Mouse (Mus musculus) T-cell, adult 2 months (primary cell): ENCODE measurements around the gene Cep112.

ENCODE experiments used
- DNase-seq: peaks from one replicate; pipeline ENCODE4 v3.0.0; 2022; ENCODE audit warnings: low spot score

Cep112 gene

DNA sequence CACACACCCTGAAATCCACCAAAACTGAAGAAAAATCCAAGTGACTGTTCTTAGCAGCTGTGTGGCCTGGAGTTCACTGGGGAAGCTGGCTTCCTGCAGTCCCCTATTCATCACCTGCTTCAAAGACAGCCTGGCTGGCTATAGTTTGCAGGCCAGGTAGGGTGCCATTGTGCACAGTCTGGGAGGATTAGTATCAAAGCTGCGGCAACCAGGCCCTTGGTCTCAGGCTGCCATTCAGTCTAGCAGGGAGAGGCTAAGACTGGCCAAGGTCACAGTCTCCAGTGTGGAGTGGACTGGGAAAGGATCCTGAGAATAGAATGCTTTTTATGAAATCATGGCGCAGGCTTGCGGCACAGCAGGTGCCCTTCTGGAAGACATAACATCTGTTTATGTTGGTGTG is 180.3 kb downstream of the Cep112 start:
- no peak for DNase-seq

DNA sequence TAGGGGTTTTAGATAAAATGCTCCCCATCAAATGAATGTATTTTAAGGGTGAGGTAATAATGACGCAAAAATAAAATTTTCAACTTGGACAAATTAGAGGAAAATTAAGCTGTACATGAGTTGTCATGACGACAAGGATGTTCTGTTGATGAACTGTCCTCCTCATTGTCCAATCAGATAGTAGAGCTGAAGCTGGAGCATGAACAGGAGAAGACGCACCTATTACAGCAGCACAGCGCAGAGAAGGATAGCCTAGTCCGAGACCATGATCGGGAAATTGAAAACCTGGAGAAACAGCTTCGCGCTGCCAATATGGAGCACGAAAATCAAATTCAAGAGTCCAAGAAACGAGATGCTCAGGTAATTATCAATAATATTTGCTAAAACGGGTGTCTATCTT is 181.0 kb downstream of the Cep112 start:
- DNase-seq, result no peak

DNA sequence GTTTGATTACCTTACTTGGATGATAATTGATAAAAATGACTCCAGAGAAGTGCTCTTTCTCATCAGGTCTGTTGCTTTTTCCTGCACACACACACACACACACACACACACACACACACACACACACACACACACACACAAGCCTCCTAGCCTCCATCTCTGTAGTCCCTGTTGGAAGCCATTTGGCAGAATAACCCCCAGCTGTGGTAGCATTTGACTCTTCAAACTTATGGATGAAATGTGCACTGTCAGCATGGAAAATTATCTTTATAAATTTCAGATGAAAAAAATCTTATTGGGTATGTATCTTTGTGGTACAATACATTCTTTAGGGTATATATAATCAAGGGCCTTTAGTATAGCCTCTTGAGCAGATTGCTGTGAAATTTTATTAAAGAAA is 181.8 kb downstream of the Cep112 start:
- DNase-seq, result no peak

DNA sequence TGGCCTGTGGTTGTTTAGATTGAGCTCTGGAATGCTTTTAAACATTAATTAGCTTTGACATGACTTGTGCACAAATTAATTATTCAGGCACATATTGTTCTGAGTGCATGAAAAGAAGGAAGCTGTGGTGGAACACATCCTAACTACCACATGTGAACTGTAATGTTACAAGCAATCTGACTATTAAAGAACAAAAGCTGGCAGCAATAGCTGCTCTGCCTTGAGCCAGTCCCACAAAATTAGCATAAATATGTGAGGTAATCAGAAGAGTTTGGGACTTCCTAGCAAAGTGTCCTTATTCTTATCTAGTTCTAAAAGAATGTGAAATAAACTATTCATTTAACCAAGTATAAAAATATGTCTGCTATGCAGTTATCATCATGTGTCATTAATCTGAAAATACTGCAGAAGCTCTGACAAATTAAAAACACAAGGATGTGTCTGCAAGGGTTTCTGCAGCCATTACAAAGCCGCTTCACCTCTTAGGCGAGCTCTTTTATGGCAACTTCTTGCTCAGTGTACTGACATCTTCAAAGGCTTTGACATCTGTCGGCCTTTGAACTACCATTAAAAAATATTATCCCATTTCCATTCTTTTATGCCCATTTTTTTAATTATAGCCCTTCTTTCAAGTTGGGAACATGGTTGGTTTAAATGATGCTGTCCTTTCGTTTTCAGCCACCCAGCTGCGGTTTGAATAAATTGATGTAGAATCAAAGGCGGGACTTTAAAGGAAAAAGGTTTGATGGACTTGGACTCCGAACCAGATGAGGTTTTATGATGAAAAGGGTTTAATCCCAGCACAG is 195.8 kb downstream of the Cep112 start:
- DNase-seq, result no peak

DNA sequence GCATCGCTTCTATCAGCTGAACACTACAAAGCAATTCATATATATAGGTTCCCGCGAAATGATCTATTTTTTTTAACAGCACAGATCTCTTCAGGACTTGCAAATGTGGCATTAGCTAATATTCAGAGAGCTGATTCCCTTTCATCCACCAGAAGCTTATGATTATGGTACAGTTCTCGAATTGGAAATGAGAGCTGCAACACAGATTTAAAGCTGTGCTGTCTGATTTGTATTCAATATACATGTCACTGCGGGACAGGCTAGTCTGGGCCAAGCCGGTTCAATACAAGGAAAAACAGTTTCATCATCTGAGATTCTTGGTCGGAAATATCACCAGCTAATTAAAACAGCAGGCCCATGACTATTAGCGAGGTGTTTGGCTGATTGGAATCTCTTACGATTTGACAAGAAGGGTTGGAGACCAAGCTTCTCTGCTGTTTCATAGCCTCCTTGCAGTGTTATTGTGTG is 196.5 kb downstream of the Cep112 start:
- DNase-seq, result no peak

DNA sequence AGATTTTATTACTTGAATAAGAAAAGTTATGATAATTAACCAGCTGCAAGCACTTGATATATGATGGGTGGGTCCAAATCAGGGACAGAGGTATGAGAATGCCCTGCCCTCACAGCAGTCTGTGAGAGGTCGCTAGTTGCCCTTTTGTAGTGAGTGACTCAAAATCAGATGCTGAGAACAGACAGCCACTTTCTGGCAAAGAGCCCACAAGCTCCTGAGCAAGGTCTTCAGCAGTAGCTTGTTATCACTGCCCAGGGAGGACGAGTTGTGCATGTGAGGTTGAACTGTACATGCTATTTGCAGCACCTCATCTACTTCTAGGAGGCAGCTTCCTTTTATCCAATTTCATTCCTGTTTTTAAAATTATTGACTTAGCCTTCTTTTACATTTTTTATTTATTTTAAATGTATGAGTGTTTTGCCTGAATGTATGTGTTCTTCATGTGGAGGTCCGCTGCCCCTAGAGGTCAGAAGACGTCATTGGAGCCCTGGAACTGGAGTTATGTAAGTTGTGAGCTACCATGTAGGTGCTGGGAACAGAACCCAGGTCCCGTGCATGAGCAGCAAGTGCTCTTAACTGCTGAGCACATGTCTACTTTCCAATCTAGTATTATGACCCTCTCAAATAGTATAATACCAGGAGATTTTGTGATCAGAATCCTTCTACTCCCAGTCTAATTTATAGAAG is 200.7 kb downstream of the Cep112 start:
- DNase-seq, result no peak

DNA sequence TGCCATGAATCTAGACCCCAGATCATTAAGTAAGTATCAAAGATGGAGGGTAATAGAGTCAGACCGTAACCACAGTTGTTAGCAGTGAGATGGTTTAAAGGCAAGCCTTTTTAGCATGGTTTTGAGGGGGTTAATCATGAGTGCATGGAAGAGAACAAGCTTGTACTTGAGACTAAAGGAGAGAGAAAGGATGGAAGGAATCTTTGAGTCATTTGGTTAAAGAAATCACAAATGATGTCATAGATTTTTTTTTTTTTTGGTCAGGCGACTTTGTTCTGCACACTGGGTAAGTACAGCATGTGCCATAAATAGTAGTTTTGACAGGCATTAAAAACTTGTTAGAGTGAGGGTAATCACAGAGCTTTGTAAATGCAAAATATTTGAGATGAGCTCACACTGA is 212.8 kb downstream of the Cep112 start:
- DNase-seq, result no peak

DNA sequence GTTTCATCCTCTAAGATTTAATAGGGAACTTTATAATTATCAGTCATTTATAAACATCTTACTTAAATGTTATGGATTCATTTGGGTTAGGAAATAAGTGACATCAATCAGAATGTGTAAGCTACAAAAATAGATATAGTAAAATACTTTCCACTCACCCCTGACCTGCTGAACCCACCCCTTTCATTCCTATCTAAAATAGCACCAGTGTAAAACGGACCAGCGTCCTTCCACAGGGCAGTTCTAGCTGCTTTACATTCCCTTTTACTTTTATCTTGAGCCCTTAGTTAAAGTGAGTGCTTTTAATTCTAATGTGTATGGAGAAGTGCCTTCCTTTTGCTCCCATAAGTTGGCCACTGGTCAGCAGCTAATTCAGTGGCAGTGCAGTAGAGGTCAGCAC is 230.6 kb downstream of the Cep112 start:
- DNase-seq, result no peak

DNA sequence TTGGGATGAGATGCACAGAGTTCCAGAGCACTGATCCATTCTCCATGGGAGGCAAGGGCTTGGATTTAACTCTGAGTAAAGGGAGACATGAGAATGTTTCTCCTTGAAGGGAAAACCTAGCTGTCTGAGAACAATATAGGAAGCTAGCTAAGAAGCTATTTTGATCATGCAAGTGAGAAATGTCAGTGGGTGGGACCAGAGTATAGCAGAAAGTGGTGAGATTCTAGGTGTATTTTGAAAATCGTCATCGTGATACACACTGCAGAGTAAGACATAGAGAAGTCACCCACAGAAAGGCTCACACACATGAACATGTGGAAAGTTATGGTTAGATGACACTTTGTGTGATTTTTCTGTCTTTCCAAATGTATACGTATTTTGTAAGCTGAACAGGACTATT is 257.0 kb downstream of the Cep112 start:
- no peak for DNase-seq

DNA sequence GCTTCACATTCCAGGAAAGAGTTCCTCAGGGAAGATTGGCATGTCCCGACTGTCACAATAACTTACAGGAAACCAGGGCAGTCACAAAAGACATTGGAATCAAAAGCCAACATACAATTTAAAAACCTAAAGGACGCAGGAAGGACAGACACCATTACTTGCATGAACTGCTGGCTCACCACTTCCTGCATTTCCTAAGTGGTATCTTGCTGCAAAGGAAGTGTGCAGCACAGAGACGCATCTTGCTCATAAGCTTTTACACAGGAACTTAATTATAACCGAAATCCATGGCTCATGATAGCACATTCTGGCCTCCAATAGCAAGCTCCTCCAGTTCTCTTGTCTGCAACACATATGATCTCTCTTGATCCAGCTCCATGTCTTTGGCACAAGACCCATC is 271.6 kb downstream of the Cep112 start:
- DNase-seq, result no peak

DNA sequence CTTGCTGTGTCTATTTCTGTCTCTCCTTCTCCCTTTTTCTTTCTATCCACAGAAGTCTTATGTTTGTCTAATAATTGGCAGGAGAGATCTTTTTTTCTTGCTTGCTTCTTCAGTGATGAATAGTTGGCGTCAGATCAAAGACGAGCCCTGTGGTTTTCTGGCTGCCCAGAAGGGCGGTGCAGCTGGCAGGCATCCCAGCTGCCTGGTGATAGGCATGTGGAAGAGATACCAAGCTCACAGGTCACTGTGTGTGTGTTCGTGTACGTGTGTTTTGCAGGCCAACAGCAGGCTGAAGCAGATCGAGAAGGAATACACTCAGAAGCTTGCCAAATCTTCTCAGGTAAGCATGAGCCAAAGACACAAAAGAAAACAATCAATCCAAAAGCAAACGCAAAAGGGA is 327.3 kb downstream of the Cep112 start:
- DNase-seq, result peak; percentile 32

DNA sequence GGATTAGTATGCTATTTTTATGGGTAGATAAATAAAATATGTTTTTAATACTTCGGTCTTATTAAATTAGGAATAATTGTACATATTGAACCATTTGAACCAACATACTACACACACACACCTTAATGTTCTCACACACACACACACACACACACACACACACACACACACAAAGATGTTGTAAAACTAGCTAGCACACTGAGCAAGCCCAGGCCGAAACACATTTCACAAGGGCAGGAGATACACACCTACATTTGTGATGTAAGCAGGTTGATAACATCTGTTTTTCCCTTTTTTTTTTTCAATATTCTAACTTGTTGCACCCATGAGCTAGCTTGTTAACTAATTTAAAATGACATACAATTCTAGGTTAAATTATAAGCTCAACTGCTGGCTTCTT is 327.8 kb downstream of the Cep112 start:
- no peak for DNase-seq

DNA sequence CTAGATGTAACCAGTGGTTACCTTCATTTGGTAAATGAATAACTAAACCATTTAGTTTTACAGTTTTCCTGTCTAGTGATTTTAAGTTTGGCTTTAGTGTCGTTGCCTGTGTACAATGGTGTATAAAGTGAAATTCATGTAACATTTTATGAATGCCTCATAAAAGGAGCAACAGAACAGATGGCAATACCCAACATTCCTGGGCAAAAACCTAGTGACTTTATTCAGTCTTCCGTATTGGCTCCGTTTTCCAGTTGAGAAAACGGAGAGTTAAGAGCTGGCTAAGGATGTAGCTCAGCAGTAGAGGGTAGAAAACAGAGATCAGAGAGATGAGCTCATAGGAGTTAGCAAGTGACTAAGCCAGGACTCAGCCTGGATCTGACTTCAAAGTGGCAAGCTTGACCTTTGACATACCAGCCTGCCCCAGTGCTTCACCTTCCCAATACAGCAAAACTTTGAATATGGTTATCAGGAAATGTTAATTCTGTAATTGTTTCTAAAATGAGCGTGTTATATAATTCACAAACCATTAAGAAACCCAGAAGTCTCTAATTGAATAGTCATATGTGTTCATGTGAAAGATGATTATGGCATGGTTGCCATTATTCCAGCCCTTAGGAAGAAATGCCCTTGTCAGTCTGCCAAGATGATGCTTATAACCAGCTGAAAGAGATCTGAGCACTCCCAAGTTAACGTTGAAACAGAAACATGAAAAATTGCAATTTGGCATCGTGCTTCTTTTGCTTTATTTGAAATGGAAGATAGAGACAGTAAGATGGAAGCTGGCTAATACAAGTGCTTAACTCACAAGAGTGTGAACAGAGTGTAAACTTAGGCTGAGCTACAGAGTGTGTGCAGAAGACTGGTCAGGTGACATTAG is 328.6 kb downstream of the Cep112 start:
- DNase-seq, result no peak

DNA sequence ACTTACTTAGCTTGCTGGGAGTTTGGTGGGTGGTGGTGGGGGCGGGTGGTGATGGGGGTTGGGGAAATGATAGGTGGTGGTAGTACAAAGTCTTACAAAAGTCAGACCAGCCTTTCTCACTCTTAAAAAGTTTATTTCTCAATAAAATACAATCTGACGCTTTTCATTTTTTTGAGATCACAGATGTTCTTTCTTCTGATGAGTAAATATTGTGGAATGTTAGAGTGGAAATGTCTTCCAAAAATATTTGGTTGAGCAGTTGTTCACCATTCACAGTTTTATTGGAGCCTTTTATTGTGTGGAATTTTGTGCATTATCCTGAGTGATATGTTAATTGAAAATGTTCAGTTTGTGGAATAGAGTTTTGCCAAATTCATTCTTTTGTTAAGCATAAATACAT is 332.2 kb downstream of the Cep112 start:
- no peak for DNase-seq

DNA sequence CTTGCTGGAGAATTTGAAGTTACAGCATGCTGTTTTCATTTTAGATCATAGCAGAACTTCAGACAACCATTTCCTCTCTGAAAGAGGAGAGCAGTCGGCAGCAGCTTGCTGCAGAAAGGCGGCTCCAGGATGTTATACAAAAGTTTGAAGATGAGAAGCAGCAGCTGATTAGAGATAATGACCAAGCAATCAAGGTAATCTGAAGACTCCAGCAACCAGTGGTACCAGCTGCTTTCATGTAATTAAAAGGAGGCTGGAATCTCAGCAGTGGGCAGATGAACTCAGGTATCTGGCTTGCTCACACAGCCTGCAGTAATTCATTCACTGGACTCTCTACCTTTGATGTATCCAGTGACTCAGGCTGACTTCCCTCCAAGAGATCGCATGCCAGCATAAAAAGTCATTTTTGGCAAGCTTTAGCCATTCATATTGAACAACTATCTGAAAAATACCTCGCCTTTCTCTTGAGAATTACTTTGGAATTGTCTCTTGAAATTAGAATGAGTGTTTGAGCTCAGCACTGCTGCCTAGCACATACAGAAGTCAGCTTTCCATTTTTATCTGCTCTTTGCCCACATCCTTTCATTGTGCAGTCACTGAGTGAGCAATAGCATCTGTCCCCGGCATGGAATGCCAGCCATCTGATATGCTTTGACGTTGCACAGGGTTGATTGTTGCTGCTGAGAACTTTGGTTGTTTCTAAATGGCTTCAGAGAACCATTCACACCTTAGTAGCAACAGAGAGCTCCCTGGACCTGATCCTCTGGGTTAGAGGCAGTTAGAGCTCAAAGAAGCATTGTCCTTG is 332.8 kb downstream of the Cep112 start:
- no peak for DNase-seq

DNA sequence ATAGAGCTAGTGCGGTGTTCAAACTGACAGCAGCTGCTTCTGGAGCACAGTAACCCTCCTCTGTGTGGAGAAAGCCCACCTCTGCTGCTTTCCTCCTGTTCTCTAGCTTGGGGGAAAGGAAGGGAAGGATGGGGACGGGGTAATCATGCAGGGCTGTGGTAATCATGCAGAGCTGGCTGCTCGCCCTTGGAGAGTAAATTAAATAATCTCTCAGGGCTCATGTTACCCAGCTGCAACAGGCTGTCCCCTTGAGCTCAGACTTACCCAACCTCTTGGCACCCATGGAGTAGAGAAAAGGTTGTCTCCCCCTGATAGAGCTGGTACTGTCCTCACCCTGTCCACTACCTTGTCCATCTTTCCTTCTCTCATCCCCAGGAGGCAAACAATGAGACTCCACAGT is 345.1 kb downstream of the Cep112 start:
- DNase-seq, result no peak

DNA sequence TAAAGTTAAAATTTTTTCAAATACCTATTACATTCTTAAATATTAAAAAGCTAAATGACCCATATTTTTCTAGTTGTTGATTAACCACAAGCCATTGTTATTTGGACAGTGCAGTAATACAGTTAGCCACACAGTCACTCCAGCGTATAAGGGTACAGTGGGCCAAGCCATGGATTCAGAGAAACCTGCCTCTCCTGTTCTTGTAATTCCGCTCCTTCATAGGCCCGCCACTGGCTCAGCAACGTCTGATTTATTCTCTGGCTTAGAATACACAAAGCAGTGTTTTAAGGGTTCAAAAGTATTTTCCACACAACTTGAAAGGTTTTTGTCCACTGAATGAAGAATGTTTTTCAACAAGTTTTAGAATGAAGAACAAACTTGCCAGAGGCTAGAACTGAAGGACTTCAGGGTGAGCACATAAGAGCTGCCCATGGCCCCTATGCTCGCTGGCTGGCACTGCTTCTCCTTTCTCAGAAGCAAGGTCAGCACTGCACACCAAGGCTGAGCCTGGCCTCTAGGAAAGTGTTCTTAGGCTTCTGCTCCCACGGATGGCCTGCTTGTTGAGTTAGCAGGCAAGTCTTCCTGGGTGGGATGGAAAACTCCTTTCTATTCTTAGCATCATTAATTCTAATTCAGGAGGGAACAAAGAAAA is 349.2 kb downstream of the Cep112 start:
- DNase-seq, result no peak

DNA sequence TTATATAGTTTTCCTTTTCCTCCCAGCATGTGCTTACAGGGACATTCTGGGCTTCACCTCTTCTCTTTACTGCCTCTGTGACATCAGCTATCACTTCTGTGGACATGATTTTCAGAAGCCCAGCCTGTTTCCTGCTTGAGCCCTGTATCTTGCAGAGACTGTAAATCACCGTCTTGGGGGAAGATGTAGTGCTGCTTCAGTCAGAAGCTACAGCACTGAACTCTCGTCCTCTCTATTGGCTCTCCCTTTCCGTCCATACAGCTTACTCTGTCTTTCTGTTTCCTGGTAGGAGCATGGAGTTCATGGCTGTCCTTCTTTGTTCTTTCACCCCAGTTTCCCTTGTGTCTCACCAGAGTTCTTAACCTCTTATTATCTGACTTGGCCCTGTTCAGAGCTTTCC is 352.2 kb downstream of the Cep112 start:
- no peak for DNase-seq

DNA sequence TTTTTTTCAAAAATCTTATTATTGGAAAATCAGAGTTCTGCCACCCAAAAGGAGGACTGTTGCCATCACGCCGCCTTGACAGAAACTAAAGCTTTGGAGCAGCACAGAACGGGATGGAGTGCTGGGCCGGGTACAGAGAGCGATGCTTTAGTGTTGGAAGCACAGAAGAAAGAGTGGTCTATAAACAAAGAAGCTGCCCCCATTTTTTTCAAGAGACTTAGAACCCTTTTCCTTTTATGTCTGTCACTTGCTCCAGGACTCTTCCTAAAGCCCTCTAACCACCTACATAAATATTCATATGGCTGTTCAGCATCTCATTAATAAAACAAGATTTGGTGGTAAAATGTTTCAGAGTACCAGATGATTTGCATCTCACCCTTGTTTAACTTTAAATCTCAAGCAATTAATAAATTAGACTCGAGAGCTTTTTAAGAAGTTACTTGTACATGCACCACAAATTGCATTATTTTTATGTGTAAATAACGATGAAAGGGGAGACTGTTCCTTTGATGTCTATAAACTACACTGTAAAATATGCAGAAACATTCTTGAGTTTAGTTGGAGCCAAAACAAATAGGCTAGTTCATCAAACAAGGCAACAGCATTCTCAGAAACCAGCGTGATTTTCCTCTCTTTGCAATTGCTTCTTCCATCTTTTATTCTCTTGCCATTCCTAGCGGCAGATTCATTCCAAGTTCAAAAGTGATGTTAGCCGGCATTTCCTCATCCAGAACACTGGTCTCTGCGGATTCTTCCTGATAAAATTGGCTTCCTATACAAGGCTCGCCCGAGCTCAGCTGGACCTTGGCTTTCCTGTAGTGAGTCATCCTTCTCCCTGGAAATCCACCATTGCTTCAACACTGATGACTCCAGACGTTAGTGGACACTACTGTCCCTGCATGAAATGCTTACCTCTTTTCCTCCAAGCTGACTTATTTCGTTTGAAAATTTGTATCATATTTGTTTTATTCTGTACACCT is 355.6 kb downstream of the Cep112 start:
- DNase-seq, result no peak

DNA sequence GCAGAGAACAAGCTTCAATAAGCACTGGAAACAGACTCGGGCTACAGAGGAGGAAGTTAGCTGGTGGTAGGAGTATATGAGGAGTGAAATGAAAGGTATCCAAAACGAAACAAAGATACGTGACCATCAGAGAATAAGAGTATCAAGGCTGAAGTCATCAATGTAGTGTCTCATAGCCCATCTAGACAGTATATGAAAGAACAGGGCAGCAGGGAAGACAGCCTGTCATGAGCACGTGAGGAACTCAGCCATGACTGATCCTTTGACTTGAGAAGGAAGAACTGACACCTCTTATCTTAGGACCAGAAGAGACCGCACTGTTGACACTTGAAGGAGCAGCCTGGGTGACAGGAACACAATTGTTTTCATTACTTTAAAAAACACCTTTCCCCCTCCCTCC is 373.4 kb downstream of the Cep112 start:
- DNase-seq, result no peak
